Mouse (Mus musculus): ENCODE results near the gene Fev.

DNA sequence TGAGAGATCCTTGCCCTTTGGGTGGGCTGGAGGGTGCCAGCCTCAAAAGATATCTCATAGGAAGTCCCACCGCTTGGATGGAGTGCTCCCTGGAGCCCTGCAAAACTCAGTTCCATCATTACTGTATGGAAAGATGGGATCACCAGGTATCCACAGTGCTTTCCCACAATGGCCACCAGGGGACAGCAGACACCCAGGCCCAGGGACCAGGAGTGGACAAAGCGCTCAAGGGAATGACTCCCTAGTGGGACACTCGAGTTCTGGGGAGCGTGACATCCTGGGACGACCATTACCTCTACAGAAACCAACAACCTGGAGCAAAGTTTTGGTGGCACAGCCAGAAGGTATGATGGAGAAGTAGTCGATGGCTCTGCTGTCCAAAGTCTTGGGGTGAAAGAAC lies 41.5 kb upstream of the Fev start:
- peak; percentile 82 for TF ChIP-seq CTCF (IDR thresholded peaks at IDR 0.05; ENCODE audit: borderline replicate concordance, insufficient read depth, low read depth, low read length)
- no peak for TF ChIP-seq POLR2A (IDR thresholded peaks at IDR 0.05; ENCODE audit: borderline replicate concordance, insufficient read depth, low read length)

Data from cerebellum, adult 2 months (tissue).